Mouse (Mus musculus) heart, adult 8-10 months (tissue): ENCODE results near the gene Rpusd4. TPM values are rescaled to one million over a fixed set of nuclear protein-coding genes. Genes with fewer than 3 reads are reported as not detected.

Source experiments
- total RNA-seq, 4 experiments: library from RNA; stranded (reverse); gene quantifications; 2 replicates each; pipeline ENCODE4 v1.2.4; 2022

The Rpusd4 gene
- total RNA-seq, 4 experiments from 2014 or later: 12.7 to 14.5 (median 13.7) TPM

Other genes with a start within 250 kb of the Rpusd4 start
- 10 to 100 TPM; 25.1 to 30.4 (median 28.3) TPM for gene St3gal4, start 148.6 kb upstream of the Rpusd4 start, total RNA-seq
- gene Dcps, start 91.8 kb upstream of the Rpusd4 start, total RNA-seq: 10 to 100 TPM; 13.8 to 15.8 (median 14.1) TPM
- 10 to 100 TPM; 81.9 to 98.4 (median 89.6) TPM for gene Srpr, start 67.7 kb upstream of the Rpusd4 start, total RNA-seq
- 1 to 10 TPM; 5.3 to 7.9 (median 5.9) TPM for gene Tirap, start 67.6 kb upstream of the Rpusd4 start, total RNA-seq
- 10 to 100 TPM; 74.4 to 89.0 (median 78.8) TPM for gene Foxred1, start 56.8 kb upstream of the Rpusd4 start, total RNA-seq
- 10 to 100 TPM; 13.6 to 17.4 (median 14.5) TPM for gene Fam118b, start 60 bp upstream of the Rpusd4 start, total RNA-seq
- gene Cdon, start 153.3 kb downstream of the Rpusd4 start, total RNA-seq: 10 to 100 TPM in 2 of 4 experiments, 1 to 10 TPM in 2; 8.3 to 11.3 (median 10.3) TPM